Mouse (Mus musculus) cortical plate, adult 2 months (tissue): Measurements from ENCODE around the gene Cfap57. TPM values are rescaled to one million over a fixed set of nuclear protein-coding genes. Genes with fewer than 3 reads are reported as not detected.

ENCODE experiments used
- H3K27ac ChIP-seq: fragments of 200-500 bp; 2 replicates; pipeline ENCODE4 v1.5.1; 2012; ENCODE audit warnings: low read length, control low read depth, inconsistent platforms; ENCODE audit not compliant: insufficient read depth
- H3K4me1 ChIP-seq: fragments of 200-500 bp; 2 replicates; pipeline ENCODE4 v1.6.1; 2011; ENCODE audit warnings: low read length; ENCODE audit not compliant: control insufficient read depth, insufficient read depth
- H3K4me3 ChIP-seq: fragments of 200-500 bp; 2 replicates; pipeline ENCODE4 v1.5.1; 2011; ENCODE audit warnings: mild to moderate bottlenecking, low read length, control low read depth; ENCODE audit not compliant: insufficient read depth
- CTCF ChIP-seq: fragments of 200-500 bp; IDR thresholded peaks from 2 replicates; pipeline ENCODE4 v1.5.1; 2011; ENCODE audit warnings: mild to moderate bottlenecking, control low read depth, low read length; ENCODE audit not compliant: insufficient read depth; ENCODE audit errors: extremely low read depth
- POLR2A ChIP-seq: fragments of 200-500 bp; IDR thresholded peaks from 2 replicates; pipeline ENCODE4 v1.6.1; 2011; ENCODE audit warnings: mild to moderate bottlenecking, low read length, control low read depth; ENCODE audit not compliant: insufficient read depth; ENCODE audit errors: extremely low read depth
- polyA plus RNA-seq: library from polyadenylated mRNA; depleted of rRNA; stranded (reverse); fragments of >200 nt; gene quantifications from 2 replicates; pipeline ENCODE4 v1.2.3, GENCODE M21; 2012; rRNA removed

The Cfap57 gene
- polyA plus RNA-seq: 0.32 and 0.56 TPM in 2 replicates

GRCm38 (mm10) chr4:118620279-118620966 is at the start of gene Cfap57, which contains the start of gene Ebna1bp2:
Gene Cfap57 (minus strand): TSS chr4:118620777.
Gene Ebna1bp2 (plus strand): TSS chr4:118620799.
- H3K4me1 ChIP-seq: peaks cover 3% of the 10 kb centered on the region; the same call in 1 of the 2 replicates
- peak; percentile 46; the same call in 1 of the 2 replicates for TF ChIP-seq POLR2A
- TF ChIP-seq CTCF: no peak
- H3K27ac ChIP-seq: no peak within 1 kb of the TSS
- peak within 1 kb of the TSS; percentile 88 for H3K4me3 ChIP-seq

- no peaks in the 10 kb centered on the region for H3K4me1 ChIP-seq
- H3K4me3 ChIP-seq: no peak within 1 kb of the TSS
- TF ChIP-seq POLR2A: no peak
- no peak for TF ChIP-seq CTCF
- H3K27ac ChIP-seq: no peak within 1 kb of the TSS
Measured at GRCm38 (mm10) chr4:118658652-118659051, 38.1 kb upstream of the Cfap57 start, which contains the start of gene Olfr62. Gene Olfr62 (plus strand): TSS chr4:118658952.

GRCm38 (mm10) chr4:118645234-118645633 is 24.7 kb upstream of the Cfap57 start:
- H3K27ac ChIP-seq: no peak overlapping the region
- TF ChIP-seq CTCF (peak; percentile 92), POLR2A (no peak)
- H3K4me1 ChIP-seq: no peaks in the 10 kb centered on the region
- H3K4me3 ChIP-seq: no peak overlapping the region

GRCm38 (mm10) chr4:118642346-118643190 is 22.0 kb upstream of the Cfap57 start:
- Histone ChIP-seq H3K27ac (no peak overlapping the region), H3K4me1 (no peaks in the 10 kb centered on the region), H3K4me3 (no peak overlapping the region)
- no peak for TF ChIP-seq CTCF

- TF ChIP-seq CTCF: no peak
- no peak for TF ChIP-seq POLR2A
- Histone ChIP-seq H3K4me3 (no peak overlapping the region), H3K4me1 (no peaks in the 10 kb centered on the region), H3K27ac (no peak overlapping the region)
Measured at GRCm38 (mm10) chr4:118630261-118630660, 9.7 kb upstream of the Cfap57 start.

- Histone ChIP-seq H3K4me1 (peaks cover 3% of the 10 kb centered on the region; the same call in 1 of the 2 replicates), H3K4me3 (peak overlapping the region; percentile 88; the same call in 1 of the 2 replicates), H3K27ac (no peak overlapping the region)
- TF ChIP-seq CTCF (no peak), POLR2A (no peak)
Measured at GRCm38 (mm10) chr4:118621781-118622180, 1.2 kb upstream of the Cfap57 start.

- Histone ChIP-seq H3K4me1 (peaks cover 3% of the 10 kb centered on the region; the same call in 1 of the 2 replicates), H3K27ac (no peak overlapping the region), H3K4me3 (peak overlapping the region; percentile 88)
- TF ChIP-seq POLR2A (no peak), CTCF (no peak)
Measured at GRCm38 (mm10) chr4:118620967-118621320, 367 bp upstream of the Cfap57 start.

- Histone ChIP-seq H3K4me3 (no peak overlapping the region), H3K27ac (no peak overlapping the region), H3K4me1 (no peaks in the 10 kb centered on the region)
- TF ChIP-seq POLR2A: no peak
- TF ChIP-seq CTCF: no peak
Measured at GRCm38 (mm10) chr4:118615412-118615811, 5.2 kb downstream of the Cfap57 start.

GRCm38 (mm10) chr4:118612619-118613018 is 8.0 kb downstream of the Cfap57 start:
- Histone ChIP-seq H3K27ac (no peak overlapping the region), H3K4me1 (no peaks in the 10 kb centered on the region), H3K4me3 (no peak overlapping the region)
- TF ChIP-seq POLR2A (no peak), CTCF (no peak)

GRCm38 (mm10) chr4:118609836-118610235 is 10.7 kb downstream of the Cfap57 start:
- Histone ChIP-seq H3K4me3 (no peak overlapping the region), H3K27ac (no peak overlapping the region), H3K4me1 (no peaks in the 10 kb centered on the region)
- TF ChIP-seq POLR2A (no peak), CTCF (no peak)
